Mouse (Mus musculus) thymus, postnatal 25 days (tissue): ENCODE measurements around the gene Gm20388.

ENCODE experiments used
- DNase-seq: peaks from one replicate; pipeline ENCODE4 v3.0.0; 2022

Gm20388 gene

DNA sequence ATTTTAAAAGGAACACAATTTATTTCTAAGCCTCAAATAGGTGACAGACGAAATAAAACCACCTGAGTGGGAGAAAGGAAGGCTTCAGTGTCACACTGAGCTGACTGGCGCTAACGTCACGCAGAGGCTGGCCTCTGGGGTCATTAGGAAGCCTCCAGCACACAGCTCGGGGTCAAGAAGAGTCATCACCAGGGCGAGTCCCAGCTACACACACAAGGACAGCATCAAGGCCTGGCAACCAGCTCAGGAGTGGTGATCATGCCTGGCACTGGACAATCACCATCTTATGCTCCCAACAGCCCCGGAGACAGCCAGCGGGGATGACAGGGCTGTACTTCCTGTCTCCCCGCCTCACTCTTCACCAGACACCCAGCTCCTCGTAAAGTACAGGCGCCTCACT, 1647.1 kb downstream of the Gm20388 start:
- DNase-seq = no peak

DNA sequence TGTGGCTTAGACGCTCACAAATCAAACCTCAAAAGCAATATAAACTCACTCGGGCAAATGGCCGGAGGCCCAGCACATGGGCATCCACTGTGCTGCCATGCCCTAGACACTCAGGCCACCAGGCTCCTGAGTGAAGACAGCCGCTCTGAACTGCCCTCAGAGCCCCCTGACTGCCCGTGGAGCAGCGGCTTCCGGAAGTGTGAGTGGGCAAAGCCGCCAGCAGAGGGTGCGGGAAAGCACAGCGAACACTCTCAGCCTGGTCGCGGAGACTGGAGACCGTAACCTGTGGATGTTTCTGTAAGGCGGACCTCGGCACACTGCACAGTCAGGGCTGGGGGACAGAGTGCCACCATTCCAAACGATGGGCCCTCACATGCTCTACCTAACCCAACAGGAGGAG, 1647.9 kb downstream of the Gm20388 start:
- DNase-seq = no peak

DNA sequence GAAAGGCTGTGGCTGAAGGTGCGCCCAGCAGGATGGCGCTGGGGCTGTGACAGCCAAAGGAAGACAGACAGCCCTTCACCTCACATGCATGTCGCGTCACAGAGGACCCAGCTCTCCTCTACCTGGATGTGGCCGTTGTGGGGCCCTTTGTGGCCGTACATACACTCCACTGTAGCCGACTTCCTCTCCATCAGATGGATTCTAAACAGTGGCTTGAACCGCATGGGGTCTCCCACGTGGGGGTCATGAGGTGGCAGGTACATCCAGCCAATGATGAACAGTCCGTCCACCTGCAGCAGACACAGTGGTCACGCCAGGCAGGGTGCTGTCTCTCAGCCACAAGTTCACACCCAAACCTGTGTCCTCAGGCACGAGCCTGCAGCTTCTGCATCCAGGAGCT, 1649.2 kb downstream of the Gm20388 start:
- no peak for DNase-seq

DNA sequence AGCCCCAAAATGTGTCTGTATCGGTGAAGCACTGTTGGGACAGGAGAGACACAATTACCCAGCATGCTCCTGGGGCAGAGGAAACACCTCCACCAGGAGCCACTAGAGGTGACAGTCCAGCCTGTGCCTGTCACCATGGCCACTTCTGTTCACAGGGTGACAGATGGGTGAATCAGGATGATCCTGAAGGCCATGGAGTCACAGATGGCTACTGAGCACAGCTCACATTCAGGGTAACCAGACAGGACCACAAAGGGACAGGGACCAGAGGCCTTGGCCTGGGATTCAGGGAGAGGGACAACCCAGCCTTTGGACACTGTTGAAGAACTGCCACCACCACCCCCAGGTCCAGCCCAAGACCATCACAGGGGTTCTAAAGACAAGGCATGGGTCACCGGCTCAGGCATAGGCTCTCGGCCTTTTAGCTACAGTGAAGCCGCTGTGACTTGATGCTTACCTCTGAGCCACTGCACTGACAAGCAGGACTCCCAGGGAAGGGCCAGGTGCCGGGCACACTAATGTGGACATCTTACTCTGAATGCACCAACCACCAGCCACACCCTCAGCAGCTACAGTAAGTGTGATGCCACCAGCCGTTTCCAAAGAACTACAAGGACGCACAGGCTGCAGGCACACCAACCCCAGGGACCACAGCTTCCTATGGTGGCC, 1649.9 kb downstream of the Gm20388 start:
- DNase-seq = no peak

DNA sequence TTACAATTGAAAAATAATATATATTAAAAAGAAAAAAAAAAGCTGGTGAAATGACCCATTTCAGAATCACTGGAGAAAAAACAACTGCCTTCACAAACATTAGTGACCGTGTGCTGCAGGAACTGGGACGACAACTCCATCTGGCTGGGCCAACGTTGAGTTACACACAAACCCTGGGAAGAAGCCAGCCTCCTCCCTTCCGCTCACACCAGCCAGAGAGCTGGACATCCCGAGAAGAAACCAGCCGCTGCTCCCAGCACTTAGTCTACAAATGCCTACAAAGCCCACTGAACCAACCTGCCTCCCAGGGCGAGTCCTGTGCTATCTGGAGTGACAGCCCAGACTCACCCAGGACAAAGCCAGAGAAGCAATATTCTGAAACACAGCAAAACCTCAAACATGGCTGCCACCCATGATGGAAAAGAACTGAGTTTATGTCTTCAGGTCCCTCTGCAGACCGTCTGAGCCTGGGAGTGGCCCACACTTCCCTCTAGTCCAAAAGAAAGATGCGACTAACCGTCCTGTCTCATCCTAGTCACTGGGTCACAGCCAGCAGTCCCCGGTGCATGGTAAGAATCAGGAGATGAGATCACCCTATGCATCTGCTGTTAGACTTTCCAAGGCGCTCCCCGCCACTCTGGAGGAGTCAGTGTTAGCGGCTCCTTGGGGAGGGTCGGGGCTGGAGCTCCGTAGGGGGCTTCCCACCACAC, 1651.2 kb downstream of the Gm20388 start:
- no peak for DNase-seq

DNA sequence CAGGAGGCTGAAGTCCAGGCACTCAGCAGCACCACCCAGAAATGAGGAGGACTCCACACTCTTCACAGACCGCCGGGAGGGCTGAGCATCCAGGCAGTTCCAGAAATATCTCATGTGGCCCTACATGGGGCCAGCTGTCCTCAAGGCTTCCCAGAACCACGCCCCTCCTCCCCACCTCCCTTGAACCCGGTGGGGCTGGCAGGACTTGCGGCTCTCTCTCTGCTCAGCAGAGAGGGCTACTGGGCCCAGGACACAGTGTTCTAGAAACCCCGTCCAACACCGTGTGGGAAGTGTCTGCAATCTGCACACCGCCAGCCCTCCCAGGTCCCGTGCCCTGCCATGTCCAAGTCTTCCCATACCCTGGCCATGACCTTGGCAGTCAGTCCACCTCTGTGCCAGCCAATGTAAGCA, 1652.3 kb downstream of the Gm20388 start:
- no peak for DNase-seq

DNA sequence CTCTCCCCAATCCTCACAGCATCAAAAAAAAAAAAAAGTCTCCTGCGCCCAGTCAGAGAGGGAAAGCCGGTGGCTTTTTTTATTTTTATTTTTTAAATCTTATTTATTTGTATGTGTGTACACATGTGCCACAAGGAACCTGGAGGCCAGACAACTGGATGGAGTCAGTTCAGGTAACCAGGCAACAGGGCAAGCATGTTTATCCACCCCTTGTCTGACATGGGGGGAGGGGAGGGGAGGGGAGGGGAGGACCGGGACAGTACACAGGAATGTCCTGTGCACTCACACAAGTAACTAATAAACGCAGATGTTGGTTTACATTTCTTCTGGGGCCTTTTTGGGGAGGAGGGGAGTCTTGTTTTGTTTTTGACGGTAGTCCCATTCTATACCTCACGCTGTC, 1653.1 kb downstream of the Gm20388 start:
- no peak for DNase-seq

DNA sequence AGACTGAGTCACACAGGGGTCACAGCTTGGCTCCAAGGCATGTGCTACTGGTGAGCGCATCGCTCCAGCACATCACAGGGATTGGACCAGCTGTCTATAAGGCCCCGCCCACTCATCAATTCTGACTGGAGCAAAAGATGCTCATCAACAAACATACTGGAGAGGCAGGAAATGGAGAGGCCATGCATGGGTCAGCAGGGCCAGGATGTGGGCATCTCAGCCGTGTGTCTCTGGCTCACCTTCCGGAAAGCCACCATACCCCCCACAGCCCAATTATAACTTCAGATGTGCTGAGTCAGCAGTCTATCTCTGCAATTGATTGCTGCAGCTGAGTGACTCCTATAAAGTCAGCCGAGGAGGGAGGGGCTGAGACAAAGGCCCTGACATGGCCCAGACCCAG, 1657.7 kb downstream of the Gm20388 start:
- no peak for DNase-seq

DNA sequence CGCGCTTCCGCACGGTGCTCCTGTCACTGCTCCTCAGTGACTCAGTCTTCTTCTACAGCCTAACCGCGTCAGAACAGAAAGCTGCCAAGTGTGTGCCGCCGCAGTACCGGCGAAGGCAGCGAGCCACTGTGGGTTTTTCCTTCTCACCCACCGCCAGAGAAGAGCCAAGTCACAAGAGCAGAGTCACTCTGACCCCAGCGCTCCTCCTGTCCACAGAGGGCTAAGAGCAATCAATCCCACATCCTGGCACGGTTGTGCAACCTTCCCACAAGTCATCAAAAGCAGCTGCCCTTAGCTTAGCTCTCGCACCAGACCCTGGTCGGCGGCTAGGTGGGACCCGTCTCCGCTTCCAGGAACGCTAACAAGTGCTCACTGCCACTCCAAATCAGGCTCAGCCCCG, 1659.7 kb downstream of the Gm20388 start:
- no peak for DNase-seq

DNA sequence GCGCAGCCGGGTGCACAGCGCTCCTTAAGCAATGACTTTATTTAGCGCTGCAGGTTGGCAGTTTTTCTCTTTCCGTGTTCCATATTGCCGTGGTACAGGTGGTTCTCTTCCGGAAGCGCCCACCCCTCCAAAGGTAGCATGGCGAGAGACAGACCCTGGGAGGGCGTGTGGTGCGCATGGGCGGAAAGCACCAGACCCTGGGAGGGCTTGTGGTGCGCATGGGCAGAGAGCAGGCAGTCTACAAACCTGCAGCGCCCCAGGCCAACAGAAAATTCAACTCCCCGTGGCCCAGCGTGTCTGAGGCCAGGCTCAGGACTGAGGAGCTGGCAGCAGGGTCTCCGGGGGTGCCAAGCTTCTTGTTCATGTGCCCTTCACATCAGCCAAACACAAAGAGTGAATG, 1660.2 kb downstream of the Gm20388 start:
- DNase-seq = no peak

DNA sequence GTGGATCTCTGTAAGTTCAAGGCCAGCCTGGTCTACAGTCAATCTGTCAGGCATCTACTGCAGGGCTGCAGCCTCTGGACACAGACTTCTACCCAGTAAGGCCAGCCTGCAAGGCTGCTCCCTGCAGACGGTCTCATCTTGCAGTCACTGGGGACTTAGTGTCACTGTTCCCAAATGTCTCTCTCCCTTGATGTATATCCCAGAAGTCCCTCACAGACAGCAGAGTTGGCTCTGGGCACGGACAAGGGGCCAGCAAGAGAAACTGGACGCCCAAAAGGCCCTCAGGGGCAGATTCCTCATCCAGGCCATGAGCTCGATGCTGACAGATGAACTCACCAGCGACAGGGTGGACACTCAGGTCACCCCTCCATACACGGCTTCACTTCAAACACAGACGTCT, 1661.5 kb downstream of the Gm20388 start:
- DNase-seq = no peak

DNA sequence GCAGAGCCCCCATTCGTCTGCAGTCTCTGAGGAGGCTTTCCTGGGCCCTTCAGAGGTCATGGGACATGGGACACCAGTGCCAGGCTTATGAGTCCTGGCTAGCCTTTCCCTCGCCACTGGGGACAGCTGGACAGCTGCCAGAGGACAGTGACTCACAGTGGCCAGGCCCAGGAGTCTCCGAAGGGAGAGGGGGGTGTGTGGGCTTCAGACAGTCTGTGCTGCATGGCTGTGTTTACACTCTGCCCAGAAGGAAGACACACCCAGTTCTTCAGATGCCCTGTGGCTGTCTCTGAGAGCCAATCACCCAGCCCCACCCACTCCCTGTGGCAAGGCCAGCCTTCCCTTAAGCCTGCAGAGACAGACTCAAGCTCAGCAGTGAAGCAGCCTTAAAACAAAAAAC, 1662.6 kb downstream of the Gm20388 start:
- DNase-seq = no peak

DNA sequence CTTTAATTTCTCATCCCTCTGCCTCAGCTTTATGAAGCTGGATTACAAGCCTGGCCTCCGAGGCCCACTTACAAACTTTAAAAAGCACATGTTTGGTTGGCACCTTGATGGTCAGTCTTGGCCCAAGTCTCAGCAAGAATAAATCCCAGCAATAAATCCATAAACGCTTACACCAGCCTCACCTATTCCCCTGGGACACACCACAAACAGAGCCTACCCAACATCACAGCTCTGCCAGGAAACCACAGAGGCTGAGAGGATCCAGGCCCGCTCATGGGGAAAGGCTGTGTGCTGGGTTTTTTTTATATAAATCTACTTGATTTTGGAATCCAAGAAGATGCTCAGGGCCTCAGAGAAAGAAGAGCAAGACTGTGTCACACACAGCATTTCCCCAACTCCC, 1665.0 kb downstream of the Gm20388 start:
- DNase-seq = no peak

DNA sequence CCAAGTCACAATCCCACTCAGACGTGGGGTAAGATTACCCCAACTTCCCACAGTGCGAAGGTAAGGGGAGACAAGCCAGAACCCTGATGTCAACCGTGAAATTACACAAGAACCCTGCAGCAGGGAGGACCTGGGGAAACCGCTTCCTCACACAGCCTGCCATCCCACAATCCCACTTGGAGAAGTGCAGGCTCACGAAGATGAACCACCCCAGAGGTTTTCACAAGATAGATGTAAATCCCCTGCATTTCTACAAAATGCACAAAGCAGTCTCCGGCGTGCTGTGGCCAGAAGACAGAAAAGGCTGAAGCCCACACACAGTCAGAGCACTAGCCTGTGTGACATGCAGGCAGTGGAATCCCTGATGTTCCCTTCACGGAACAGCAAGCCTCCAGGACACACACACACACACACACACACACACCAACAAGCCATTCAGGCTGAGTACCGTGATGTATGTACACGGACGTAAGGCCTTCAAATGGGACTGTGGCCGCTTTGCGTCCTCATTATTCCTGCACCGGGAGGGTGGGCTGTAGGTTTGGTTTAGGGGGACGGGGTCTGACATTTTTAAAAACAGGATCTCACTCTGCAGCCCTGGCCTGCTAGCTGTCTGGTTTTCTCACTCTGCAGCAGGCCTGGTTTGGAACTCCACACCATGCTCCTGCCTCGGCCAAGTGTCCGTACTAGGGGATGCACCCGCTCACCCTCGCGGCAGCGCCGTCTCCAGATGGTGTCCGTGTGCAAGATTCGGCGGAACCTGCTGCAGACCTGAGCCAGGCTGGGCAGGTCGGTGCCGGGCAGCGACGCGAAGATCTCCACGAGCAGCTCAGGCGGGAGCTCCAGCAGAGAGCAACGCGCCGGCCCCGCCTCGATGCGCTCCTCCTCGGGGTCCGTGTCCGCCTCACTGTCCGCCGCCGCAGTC, 1667.4 kb downstream of the Gm20388 start:
- DNase-seq = no peak

DNA sequence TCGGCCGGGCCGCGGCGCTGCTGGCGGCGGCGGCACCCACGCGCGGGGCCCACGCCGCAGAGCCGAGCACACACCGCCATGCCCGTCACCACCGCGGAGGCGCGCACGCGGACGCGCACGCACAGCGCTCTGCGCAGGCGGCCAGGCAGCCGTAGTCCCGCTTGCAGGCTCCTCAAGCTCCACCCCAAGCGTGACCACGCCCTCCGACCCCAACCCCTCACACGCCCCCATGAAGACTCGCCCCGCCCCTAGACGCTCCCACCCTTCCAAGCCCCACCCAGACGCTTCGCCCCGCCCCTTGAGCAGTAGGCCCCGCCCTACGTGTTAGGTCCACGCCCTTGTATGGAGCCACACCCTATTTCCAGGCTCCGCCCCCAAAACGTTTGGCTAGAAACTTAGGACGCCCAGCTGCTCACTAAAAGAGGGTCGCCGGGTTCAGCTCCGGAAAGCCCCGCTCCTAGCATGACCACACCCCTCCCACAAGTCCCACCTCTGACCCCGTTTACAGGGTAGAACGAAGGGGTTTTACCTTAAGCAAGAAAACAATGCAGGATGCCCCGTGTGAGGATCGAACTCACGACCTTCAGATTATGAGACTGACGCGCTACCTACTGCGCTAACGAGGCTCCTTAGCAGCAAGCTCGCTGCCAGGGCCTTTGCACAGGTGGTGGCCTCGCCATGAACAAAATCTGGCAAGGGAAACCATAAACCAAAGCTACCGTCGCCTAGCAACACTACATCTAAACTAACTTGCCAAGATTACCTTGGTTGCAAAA, 1668.2 kb downstream of the Gm20388 start, which contains the start of gene Fbxo31:
Fbxo31 (minus strand) TSS at position 131 of the 776 bp plus-strand sequence.
- peak; percentile 94 for DNase-seq

DNA sequence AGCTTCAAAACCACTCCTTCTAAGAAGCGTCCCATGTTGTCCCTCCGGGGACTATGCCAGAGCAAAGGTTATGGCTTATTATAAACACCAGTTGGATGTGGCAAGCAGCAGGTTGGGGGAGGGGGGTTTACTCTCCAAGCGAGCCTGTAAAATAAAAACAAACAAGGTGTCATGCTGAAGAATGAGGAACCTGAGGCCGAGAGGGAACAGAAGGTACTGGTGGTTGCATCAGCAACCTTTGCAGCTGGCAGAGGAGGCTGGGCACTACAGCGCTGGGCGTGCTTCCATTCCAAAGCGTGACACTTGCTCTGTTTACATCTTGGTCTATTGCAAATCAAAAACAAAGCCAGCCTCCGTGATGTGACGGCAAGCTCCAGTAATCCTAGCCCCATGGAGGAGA, 1669.8 kb downstream of the Gm20388 start:
- no peak for DNase-seq

DNA sequence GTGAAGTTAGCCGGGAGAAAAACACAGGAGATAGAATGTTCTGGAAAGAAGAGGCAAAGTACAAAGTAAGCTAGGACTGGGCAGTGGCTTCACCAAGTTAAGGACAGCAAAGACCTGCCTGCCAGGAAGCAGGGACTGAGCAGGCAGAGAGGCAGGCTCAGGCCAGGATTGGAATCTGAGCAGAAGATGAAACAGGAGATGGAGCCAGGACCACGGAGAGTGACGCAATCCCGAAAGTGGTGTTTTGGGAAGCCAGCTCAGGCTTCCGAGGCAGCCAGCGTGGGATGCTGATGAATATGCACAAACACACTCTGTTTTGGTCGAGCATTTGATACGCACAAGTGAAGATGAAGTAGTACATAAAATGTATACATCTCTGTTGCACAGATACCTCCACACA, 1673.0 kb downstream of the Gm20388 start:
- no peak for DNase-seq

DNA sequence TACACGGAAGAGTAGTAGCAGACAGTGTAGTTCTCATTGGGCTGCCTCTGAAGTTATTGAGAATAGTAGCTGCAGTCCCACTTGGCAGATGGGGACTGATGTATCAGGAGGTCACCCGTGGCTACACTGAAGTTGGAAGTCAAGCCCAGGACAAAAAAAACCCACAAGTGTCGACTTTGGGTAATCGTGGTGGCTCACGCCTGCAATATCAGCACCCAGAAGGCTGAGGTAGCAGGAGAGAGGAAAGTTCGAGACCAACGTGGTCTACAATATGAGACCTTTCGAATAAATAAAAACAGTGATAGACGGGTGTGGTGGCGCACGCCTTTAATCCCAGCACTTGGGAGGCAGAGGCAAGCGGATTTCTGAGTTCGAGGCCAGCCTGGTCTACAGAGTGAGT, 1674.1 kb downstream of the Gm20388 start:
- peak; percentile 16 for DNase-seq

DNA sequence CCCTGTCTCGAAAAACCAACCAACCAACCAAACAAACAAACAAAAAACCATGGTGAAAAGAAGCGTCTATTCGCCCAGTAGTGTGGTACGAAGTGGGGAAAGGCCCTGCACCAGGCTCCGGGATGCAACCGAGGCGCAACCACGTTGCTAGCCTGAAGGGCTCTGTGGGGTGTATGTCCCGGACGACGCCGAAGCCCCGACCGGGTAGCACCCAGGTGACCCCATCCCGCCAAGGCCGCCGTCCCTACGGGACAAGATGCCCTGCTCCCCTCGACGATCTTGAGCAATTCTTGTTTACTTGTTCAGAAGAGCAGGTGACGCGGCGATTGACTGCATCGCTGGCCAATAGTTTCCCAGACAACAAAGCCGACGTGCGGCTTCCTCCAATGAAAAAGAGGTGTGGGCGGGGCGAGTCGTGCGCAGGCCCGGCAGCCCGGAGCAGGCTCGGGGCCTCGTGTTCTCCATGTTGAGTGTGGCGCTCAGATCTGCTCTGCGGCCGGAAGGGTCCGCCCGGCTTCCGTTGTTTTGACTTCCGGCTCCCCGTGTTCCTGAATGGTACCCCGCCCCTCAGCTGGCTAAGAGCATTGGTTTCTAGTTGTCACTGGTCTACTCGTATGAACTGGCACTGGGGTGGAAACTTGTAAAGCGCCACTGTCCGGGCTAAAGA, 1674.7 kb downstream of the Gm20388 start:
- DNase-seq = peak; percentile 100

DNA sequence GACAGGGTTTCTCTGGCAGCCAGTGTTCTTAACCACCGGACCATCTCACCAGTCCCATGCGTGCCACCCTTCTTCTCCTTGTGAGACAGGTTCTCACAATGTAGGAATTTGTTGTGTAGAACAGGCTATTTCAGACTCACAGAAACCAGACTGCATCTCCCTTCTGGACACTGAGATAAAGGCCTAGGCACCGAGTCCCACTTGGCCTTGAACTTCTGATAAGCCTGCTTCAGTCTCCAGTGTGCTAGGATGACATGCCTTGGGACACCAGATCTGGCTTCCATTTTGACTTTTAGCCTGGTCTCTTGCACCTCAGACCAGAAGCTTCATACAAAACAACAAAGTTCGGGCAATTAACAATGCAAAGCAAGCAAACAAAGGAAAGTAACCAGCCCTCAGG, 1678.1 kb downstream of the Gm20388 start:
- DNase-seq = no peak

DNA sequence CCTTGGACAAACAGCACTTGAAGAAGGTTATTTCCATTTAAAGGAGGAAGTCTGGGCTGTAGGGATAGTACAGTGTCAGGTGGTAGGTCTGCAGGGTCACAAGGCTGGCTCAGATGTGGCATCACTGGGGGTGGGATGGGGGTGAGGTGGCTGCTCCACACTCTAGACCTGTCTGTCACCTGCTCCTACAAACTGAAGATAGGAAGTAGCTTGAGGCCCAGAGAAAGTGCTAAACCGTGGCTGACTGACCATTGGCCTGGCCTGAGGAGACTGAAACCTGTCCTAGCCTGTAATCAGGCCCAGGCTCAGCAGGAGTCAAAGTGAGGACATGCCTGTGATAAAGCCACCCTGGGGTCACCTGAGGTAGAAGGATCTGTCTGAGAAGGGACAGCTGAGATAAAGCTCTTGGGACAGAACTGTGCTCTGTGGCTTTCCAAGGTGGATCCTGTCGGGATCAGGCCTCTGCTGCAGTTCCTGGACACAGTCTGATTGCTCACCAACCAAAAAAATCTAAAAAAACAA, 1678.6 kb downstream of the Gm20388 start:
- DNase-seq = no peak
